Mouse (Mus musculus): ENCODE results near the gene 1700016K19Rik.

- TF ChIP-seq POLR2A (IDR thresholded peaks at IDR 0.05; ENCODE audit: extremely low read depth, insufficient read depth, low read length) (no peak), CTCF (IDR thresholded peaks at IDR 0.05; ENCODE audit: low read depth, low read length) (no peak)
Measured at GRCm38 (mm10) chr11:75970629-75971028, 29.1 kb upstream of the 1700016K19Rik start.

All from liver, adult 2 months (tissue).